Mouse (Mus musculus): Measurements from ENCODE around the gene Unc5c. TPM values are rescaled to one million over a fixed set of nuclear protein-coding genes. Genes with fewer than 3 reads are reported as not detected.

The Unc5c gene
- polyA plus RNA-seq, 1 experiment from 2014 or later = 7.5 TPM

GRCm38 (mm10) chr3:141716371-141716770 lies 251.4 kb downstream of the Unc5c start:
- WGBS = 45% methylated on average over 4 of the region's 4 CpGs
- no peak overlapping the region for H3K4me3 ChIP-seq (ENCODE audit: low read depth, low read length)
- peaks cover 2% of the 10 kb centered on the region; the same call in 1 of the 2 replicates for H3K4me1 ChIP-seq (ENCODE audit: control insufficient read depth, insufficient read depth, low read length)
- DNase-seq (ENCODE audit: low spot score) (no peak), ATAC-seq (ENCODE audit: low read depth) (no peak)
- no peak overlapping the region for H3K27ac ChIP-seq (replicated peaks; ENCODE audit: low read depth, low read length)
- no peak overlapping the region for H3K9ac ChIP-seq (ENCODE audit: low read depth, low read length)
- H3K27me3 ChIP-seq (replicated peaks; ENCODE audit: control insufficient read depth, insufficient read depth, low read length) = no peaks in the 10 kb centered on the region
- no peak overlapping the region for H3K4me2 ChIP-seq (ENCODE audit: low read depth, low read length)
- H3K36me3 ChIP-seq (ENCODE audit: control insufficient read depth, insufficient read depth, low read length) = no peaks in the 10 kb centered on the region
- no peaks in the 10 kb centered on the region for H3K9me3 ChIP-seq (ENCODE audit: control insufficient read depth, low read length)

GRCm38 (mm10) chr3:141719050-141719449 lies 254.0 kb downstream of the Unc5c start:
- Histone ChIP-seq H3K4me2 (ENCODE audit: low read depth, low read length) (no peak overlapping the region), H3K4me1 (ENCODE audit: control insufficient read depth, insufficient read depth, low read length) (no peaks in the 10 kb centered on the region), H3K27me3 (replicated peaks; ENCODE audit: control insufficient read depth, insufficient read depth, low read length) (no peaks in the 10 kb centered on the region), H3K27ac (replicated peaks; ENCODE audit: low read depth, low read length) (no peak overlapping the region), H3K9me3 (ENCODE audit: control insufficient read depth, low read length) (no peaks in the 10 kb centered on the region), H3K4me3 (ENCODE audit: low read depth, low read length) (no peak overlapping the region), H3K36me3 (ENCODE audit: control insufficient read depth, insufficient read depth, low read length) (no peaks in the 10 kb centered on the region), H3K9ac (ENCODE audit: low read depth, low read length) (no peak overlapping the region)
- ATAC-seq (ENCODE audit: low read depth) (no peak), DNase-seq (ENCODE audit: low spot score) (no peak)
- WGBS = 65% methylated on average over 5 of the region's 5 CpGs

GRCm38 (mm10) chr3:141724499-141724898 lies 259.5 kb downstream of the Unc5c start:
- Histone ChIP-seq H3K27me3 (replicated peaks; ENCODE audit: control insufficient read depth, insufficient read depth, low read length) (no peaks in the 10 kb centered on the region), H3K4me2 (ENCODE audit: low read depth, low read length) (no peak overlapping the region), H3K27ac (replicated peaks; ENCODE audit: low read depth, low read length) (no peak overlapping the region), H3K4me3 (ENCODE audit: low read depth, low read length) (no peak overlapping the region), H3K36me3 (ENCODE audit: control insufficient read depth, insufficient read depth, low read length) (no peaks in the 10 kb centered on the region), H3K9ac (ENCODE audit: low read depth, low read length) (no peak overlapping the region), H3K4me1 (ENCODE audit: control insufficient read depth, insufficient read depth, low read length) (no peaks in the 10 kb centered on the region), H3K9me3 (ENCODE audit: control insufficient read depth, low read length) (no peaks in the 10 kb centered on the region)
- ATAC-seq (ENCODE audit: low read depth) (no peak), DNase-seq (ENCODE audit: low spot score) (no peak)
- WGBS = 81% methylated on average over 2 of the region's 2 CpGs

GRCm38 (mm10) chr3:141725432-141725831 lies 260.4 kb downstream of the Unc5c start:
- no peak overlapping the region for H3K4me2 ChIP-seq (ENCODE audit: low read depth, low read length)
- H3K27ac ChIP-seq (replicated peaks; ENCODE audit: low read depth, low read length) = no peak overlapping the region
- no peaks in the 10 kb centered on the region for H3K4me1 ChIP-seq (ENCODE audit: control insufficient read depth, insufficient read depth, low read length)
- WGBS = 39% methylated on average over 1 of the region's 1 CpGs
- no peaks in the 10 kb centered on the region for H3K9me3 ChIP-seq (ENCODE audit: control insufficient read depth, low read length)
- H3K9ac ChIP-seq (ENCODE audit: low read depth, low read length) = no peak overlapping the region
- no peaks in the 10 kb centered on the region for H3K36me3 ChIP-seq (ENCODE audit: control insufficient read depth, insufficient read depth, low read length)
- ATAC-seq (ENCODE audit: low read depth) (no peak), DNase-seq (ENCODE audit: low spot score) (no peak)
- no peaks in the 10 kb centered on the region for H3K27me3 ChIP-seq (replicated peaks; ENCODE audit: control insufficient read depth, insufficient read depth, low read length)
- H3K4me3 ChIP-seq (ENCODE audit: low read depth, low read length) = no peak overlapping the region

- H3K36me3 ChIP-seq (ENCODE audit: control insufficient read depth, insufficient read depth, low read length) = no peaks in the 10 kb centered on the region
- H3K27me3 ChIP-seq (replicated peaks; ENCODE audit: control insufficient read depth, insufficient read depth, low read length) = no peaks in the 10 kb centered on the region
- H3K4me2 ChIP-seq (ENCODE audit: low read depth, low read length) = no peak overlapping the region
- WGBS = 86% methylated on average over 6 of the region's 6 CpGs
- DNase-seq (ENCODE audit: low spot score) (no peak), ATAC-seq (ENCODE audit: low read depth) (no peak)
- H3K4me1 ChIP-seq (ENCODE audit: control insufficient read depth, insufficient read depth, low read length) = no peaks in the 10 kb centered on the region
- H3K4me3 ChIP-seq (ENCODE audit: low read depth, low read length) = no peak overlapping the region
- H3K27ac ChIP-seq (replicated peaks; ENCODE audit: low read depth, low read length) = no peak overlapping the region
- H3K9me3 ChIP-seq (ENCODE audit: control insufficient read depth, low read length) = no peaks in the 10 kb centered on the region
- no peak overlapping the region for H3K9ac ChIP-seq (ENCODE audit: low read depth, low read length)
Measured at GRCm38 (mm10) chr3:141733844-141734243, 268.8 kb downstream of the Unc5c start.

GRCm38 (mm10) chr3:141735285-141735684 lies 270.3 kb downstream of the Unc5c start:
- Histone ChIP-seq H3K4me1 (ENCODE audit: control insufficient read depth, insufficient read depth, low read length) (no peaks in the 10 kb centered on the region), H3K36me3 (ENCODE audit: control insufficient read depth, insufficient read depth, low read length) (no peaks in the 10 kb centered on the region), H3K27me3 (replicated peaks; ENCODE audit: control insufficient read depth, insufficient read depth, low read length) (no peaks in the 10 kb centered on the region), H3K4me2 (ENCODE audit: low read depth, low read length) (no peak overlapping the region), H3K4me3 (ENCODE audit: low read depth, low read length) (no peak overlapping the region), H3K9me3 (ENCODE audit: control insufficient read depth, low read length) (no peaks in the 10 kb centered on the region), H3K27ac (replicated peaks; ENCODE audit: low read depth, low read length) (no peak overlapping the region), H3K9ac (ENCODE audit: low read depth, low read length) (no peak overlapping the region)
- ATAC-seq (ENCODE audit: low read depth) (no peak), DNase-seq (ENCODE audit: low spot score) (no peak)

GRCm38 (mm10) chr3:141745322-141745721 lies 280.3 kb downstream of the Unc5c start:
- Histone ChIP-seq H3K4me3 (ENCODE audit: low read depth, low read length) (no peak overlapping the region), H3K36me3 (ENCODE audit: control insufficient read depth, insufficient read depth, low read length) (no peaks in the 10 kb centered on the region), H3K27ac (replicated peaks; ENCODE audit: low read depth, low read length) (no peak overlapping the region), H3K4me1 (ENCODE audit: control insufficient read depth, insufficient read depth, low read length) (no peaks in the 10 kb centered on the region), H3K27me3 (replicated peaks; ENCODE audit: control insufficient read depth, insufficient read depth, low read length) (no peaks in the 10 kb centered on the region), H3K4me2 (ENCODE audit: low read depth, low read length) (no peak overlapping the region), H3K9ac (ENCODE audit: low read depth, low read length) (no peak overlapping the region), H3K9me3 (ENCODE audit: control insufficient read depth, low read length) (no peaks in the 10 kb centered on the region)
- ATAC-seq (ENCODE audit: low read depth) (no peak), DNase-seq (ENCODE audit: low spot score) (no peak)

GRCm38 (mm10) chr3:141748694-141749381 lies 283.8 kb downstream of the Unc5c start:
- Histone ChIP-seq H3K27ac (replicated peaks; ENCODE audit: low read depth, low read length) (no peak overlapping the region), H3K4me2 (ENCODE audit: low read depth, low read length) (no peak overlapping the region), H3K27me3 (replicated peaks; ENCODE audit: control insufficient read depth, insufficient read depth, low read length) (no peaks in the 10 kb centered on the region), H3K36me3 (ENCODE audit: control insufficient read depth, insufficient read depth, low read length) (no peaks in the 10 kb centered on the region), H3K9me3 (ENCODE audit: control insufficient read depth, low read length) (no peaks in the 10 kb centered on the region), H3K4me3 (ENCODE audit: low read depth, low read length) (no peak overlapping the region), H3K9ac (ENCODE audit: low read depth, low read length) (no peak overlapping the region), H3K4me1 (ENCODE audit: control insufficient read depth, insufficient read depth, low read length) (no peaks in the 10 kb centered on the region)
- ATAC-seq (ENCODE audit: low read depth) = no peak
- 88% methylated on average over 4 of the region's 4 CpGs for WGBS
- no peak for DNase-seq (ENCODE audit: low spot score)

GRCm38 (mm10) chr3:141752172-141752571 lies 287.2 kb downstream of the Unc5c start:
- Histone ChIP-seq H3K9me3 (ENCODE audit: control insufficient read depth, low read length) (no peaks in the 10 kb centered on the region), H3K4me1 (ENCODE audit: control insufficient read depth, insufficient read depth, low read length) (peaks cover 2% of the 10 kb centered on the region; the same call in 1 of the 2 replicates), H3K36me3 (ENCODE audit: control insufficient read depth, insufficient read depth, low read length) (no peaks in the 10 kb centered on the region), H3K9ac (ENCODE audit: low read depth, low read length) (no peak overlapping the region), H3K4me2 (ENCODE audit: low read depth, low read length) (no peak overlapping the region), H3K27ac (replicated peaks; ENCODE audit: low read depth, low read length) (no peak overlapping the region), H3K4me3 (ENCODE audit: low read depth, low read length) (no peak overlapping the region), H3K27me3 (replicated peaks; ENCODE audit: control insufficient read depth, insufficient read depth, low read length) (no peaks in the 10 kb centered on the region)
- no peak for ATAC-seq (ENCODE audit: low read depth)
- WGBS = 64% methylated on average over 7 of the region's 7 CpGs
- DNase-seq (ENCODE audit: low spot score) = no peak
